Mouse (Mus musculus) left cerebral cortex, adult 2 months (tissue): ENCODE data around the gene Stk40. TPM values are rescaled to one million over a fixed set of nuclear protein-coding genes. Genes with fewer than 3 reads are reported as not detected.

Experiments used
- DNase-seq, 2 experiments: peaks; one replicate each; pipeline ENCODE4 v3.0.0; 2021 to 2022; ENCODE audit warnings: low spot score in 2 of 2, mixed read lengths in 1 of 2; ENCODE audit errors: extremely low spot score in 1 of 2
- H3K27ac ChIP-seq: fragments of 200-600 bp; 2 replicates; pipeline ENCODE4 v1.8.1; 2022
- H3K4me3 ChIP-seq: fragments of 200-600 bp; 2 replicates; pipeline ENCODE4 v1.8.1; 2022
- CTCF ChIP-seq: fragments of 200-600 bp; IDR thresholded peaks from 2 replicates; pipeline ENCODE4 v1.8.1; 2022; ENCODE audit warnings: antibody characterized with exemption, mild to moderate bottlenecking, moderate library complexity
- intact Hi-C: fragments of 180-260 bp; cut with DNase I; formaldehyde crosslinking; loops from one replicate; pipeline ENCODE4 v1.15.1; 2025
- total RNA-seq, 2 experiments: library from RNA; stranded (reverse); gene quantifications; 2 replicates each; pipeline ENCODE4 v1.2.3; 2021

The Stk40 gene
- total RNA-seq, 2 experiments from 2014 or later: 39.8 to 56.4 TPM

DNA sequence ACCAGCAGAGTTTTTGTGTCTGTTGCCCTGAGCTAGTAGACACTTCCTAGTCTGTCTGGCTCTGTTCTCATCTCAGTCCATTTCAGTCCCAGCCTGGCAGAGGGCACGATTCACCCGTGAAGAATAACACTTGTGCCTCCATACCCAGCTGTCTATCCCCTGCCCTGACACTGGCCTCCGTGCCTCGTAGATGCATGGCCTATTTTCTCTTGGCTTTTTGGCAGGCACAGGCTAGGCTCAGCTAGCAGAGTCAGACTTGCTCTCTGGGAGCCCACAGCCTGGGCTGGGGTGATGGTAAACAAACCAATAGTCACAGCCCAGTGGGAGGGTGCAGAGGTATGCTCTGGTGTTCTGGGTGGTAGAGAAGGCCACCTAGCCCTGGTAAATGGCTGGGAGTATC is 9.5 kb downstream of the Stk40 start:
- Histone ChIP-seq H3K27ac (peak overlapping the region; percentile 38), H3K4me3 (no peak overlapping the region)
- DNase-seq: no peak
- intact Hi-C loops: loop anchor here (1.0 kb wide), 1 partner anchor 27 kb away; no protein-coding TSS in a partner anchor
- TF ChIP-seq CTCF: no peak

DNA sequence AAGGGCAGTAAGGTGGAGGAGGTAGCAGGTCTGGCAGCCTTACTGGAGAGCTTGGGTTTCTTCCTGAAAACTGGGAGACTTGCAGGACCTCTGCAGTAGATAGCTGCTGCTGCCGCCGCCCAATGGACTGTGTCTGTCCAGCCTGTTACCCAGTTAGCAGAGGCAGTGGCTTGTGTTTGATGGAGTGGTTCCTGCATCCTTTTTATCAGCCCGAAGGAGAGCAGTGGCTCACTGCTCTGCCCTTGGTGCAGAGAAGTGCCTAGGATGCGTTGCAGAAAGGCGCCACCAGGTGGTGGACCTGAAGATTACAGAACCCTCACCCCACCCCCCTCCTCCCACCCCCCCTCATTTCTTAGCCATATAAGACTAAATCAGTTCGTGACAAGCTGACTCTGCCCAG is 10.2 kb downstream of the Stk40 start:
- peak; percentile 77 for TF ChIP-seq CTCF
- peak in 1 of 2 experiments; percentile 51 for DNase-seq
- intact Hi-C loops: loop anchor here (1.0 kb wide), 1 partner anchor 28 kb away; no protein-coding TSS in a partner anchor
- Histone ChIP-seq H3K27ac (peak overlapping the region; percentile 38; the same call in 1 of the 2 replicates), H3K4me3 (no peak overlapping the region)

DNA sequence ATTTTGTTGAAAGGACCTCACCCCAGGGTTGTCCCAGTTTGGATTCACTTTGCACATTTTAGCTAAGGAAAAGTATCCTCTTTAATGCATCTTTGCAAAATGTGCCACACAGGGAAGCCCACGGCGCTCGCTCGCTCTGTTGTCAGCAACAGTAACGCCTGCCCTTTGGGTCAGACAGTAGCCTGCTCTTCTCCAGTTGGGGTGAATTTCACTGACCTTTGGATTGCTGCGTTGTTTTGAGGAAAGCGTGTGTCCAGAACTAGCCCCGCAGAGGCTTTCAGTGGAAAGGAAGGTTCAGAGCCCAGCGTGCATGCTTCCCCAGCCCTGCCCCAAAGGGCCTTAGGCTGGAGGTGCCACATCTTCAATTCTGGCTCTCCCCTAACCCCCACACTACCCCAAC is 11.7 kb downstream of the Stk40 start:
- intact Hi-C loops: no loop called here
- H3K4me3 ChIP-seq: no peak overlapping the region
- TF ChIP-seq CTCF: no peak
- DNase-seq: no peak
- no peak overlapping the region for H3K27ac ChIP-seq

- no peak overlapping the region for H3K4me3 ChIP-seq
- intact Hi-C loops: no loop called here
- no peak overlapping the region for H3K27ac ChIP-seq
- DNase-seq: no peak
- no peak for TF ChIP-seq CTCF
Observed at GRCm38 (mm10) chr4:126115871-126116521, 12.2 kb downstream of the Stk40 start.

DNA sequence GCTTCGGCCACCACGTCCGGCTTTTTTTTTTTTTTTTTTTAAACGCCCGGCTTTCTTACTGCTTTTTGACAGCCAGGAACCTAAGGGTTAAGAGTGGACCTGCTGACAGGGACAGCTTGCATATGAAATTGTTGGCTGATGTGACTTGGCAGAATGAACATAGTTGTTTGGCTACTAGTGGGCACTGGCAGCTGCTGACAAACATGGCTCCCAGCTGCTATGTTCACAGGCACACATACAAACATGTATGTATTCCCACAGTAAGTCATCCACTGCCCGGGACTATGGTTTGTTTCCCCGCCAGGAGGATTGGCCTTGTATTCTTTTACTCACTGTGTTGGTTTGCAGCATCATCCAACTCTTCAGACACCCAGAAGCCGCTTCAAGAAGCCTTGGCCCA is 13.4 kb downstream of the Stk40 start:
- DNase-seq: no peak
- H3K27ac ChIP-seq: no peak overlapping the region
- no peak overlapping the region for H3K4me3 ChIP-seq
- intact Hi-C loops: no loop called here
- no peak for TF ChIP-seq CTCF

GRCm38 (mm10) chr4:126118651-126119050 is 14.9 kb downstream of the Stk40 start:
- intact Hi-C loops: no loop called here
- peak; percentile 67 to 70 for DNase-seq
- Histone ChIP-seq H3K27ac (no peak overlapping the region; the same call in 1 of the 2 replicates), H3K4me3 (no peak overlapping the region)
- TF ChIP-seq CTCF: no peak

GRCm38 (mm10) chr4:126119051-126119450 is 15.3 kb downstream of the Stk40 start:
- Histone ChIP-seq H3K4me3 (no peak overlapping the region), H3K27ac (no peak overlapping the region; the same call in 1 of the 2 replicates)
- TF ChIP-seq CTCF: no peak
- DNase-seq: no peak
- intact Hi-C loops: no loop called here

DNA sequence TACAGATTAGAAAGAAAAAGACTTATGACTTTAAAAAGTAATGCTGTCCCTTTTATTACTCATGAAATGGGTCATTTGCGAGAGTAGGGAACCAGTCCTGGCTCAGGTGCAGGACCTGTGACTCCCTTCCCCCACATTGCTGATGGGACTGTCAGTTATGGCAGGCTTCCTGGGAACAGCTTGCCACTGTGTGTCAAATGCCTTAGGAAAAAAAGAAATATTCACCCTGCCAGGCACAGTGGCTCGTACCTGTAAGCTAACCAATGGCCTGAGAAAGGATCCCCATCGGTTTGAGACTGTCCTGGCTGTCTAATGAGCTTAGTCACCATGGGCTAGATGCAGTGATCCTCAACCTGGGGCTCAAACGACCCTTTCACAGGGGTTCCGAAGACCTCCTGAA is 16.3 kb downstream of the Stk40 start:
- intact Hi-C loops: no loop called here
- Histone ChIP-seq H3K4me3 (no peak overlapping the region), H3K27ac (no peak overlapping the region)
- no peak for TF ChIP-seq CTCF
- no peak for DNase-seq

DNA sequence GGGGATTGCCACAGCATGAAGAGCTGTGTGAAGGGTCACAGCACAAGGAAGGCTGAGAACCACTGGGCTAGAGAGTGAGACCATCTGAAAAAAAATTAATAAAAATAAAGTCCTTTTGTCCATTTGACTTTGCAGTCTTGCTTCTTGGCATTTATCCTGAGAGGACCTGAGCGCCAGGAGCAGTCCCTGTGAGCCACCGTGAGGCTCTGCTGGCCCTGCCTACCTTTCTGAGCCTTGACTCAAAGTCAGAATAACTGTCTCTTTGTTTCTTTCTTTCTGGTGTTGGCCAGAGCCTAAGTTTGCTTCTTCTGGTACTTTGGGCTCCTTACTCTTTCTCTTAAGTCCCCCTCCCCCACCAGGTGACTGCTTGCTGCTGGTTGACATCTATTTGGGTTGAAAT is 16.7 kb downstream of the Stk40 start:
- DNase-seq: no peak
- no peak overlapping the region for H3K27ac ChIP-seq
- intact Hi-C loops: no loop called here

DNA sequence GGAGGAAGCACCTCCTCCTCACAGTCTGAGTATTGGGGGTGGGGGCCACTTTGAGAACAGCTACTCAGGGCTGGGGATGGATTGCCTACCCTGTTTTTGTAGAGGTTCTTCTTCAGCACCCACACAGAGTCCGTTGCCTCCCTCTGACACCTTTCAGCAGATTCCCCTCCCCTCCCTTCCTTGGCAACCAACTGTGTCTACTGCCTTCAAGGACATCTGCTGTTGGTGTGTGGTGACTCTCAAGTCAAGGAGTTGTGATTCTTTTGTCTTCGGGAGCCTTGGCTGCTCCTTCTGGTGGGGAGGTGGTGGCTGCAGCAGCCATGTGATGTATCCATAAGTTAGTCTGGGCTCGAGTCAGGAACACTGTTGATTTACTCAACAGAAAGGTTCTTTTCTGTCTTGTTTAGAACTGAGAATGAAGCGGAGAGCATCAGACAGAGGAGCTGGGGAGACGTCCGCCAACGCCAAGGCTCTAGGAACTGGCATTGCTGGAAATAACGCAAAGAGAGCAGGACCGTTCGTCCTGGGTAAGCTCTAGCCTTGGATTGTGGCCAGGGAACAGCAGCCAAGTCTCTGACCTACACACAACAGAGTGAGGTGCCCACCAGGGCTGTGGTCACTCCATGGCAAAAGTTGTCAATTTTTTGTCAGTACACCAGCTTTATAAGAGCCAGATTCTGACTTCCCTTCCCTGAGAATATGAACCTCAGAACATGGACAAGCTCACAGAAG is 19.7 kb downstream of the Stk40 start:
- Histone ChIP-seq H3K27ac (peak overlapping the region; percentile 51; the same call in 1 of the 2 replicates), H3K4me3 (no peak overlapping the region)
- TF ChIP-seq CTCF: no peak
- peak in 1 of 2 experiments; percentile 41 for DNase-seq
- intact Hi-C loops: no loop called here

More for the DNA sequence above, 16.7 kb downstream of the Stk40 start:
- no peak overlapping the region for H3K4me3 ChIP-seq
- no peak for TF ChIP-seq CTCF

GRCm38 (mm10) chr4:126130502-126130901 is 26.7 kb downstream of the Stk40 start:
- intact Hi-C loops: no loop called here
- DNase-seq: no peak
- no peak for TF ChIP-seq CTCF
- Histone ChIP-seq H3K4me3 (no peak overlapping the region), H3K27ac (peak overlapping the region; percentile 26; the same call in 1 of the 2 replicates)

- DNase-seq: peak in 1 of 2 experiments; percentile 54
- peak overlapping the region; percentile 60 for H3K27ac ChIP-seq
- intact Hi-C loops: no loop called here
- no peak overlapping the region for H3K4me3 ChIP-seq
- TF ChIP-seq CTCF: no peak
Observed at GRCm38 (mm10) chr4:126131290-126132121, 27.7 kb downstream of the Stk40 start.
